Mouse (Mus musculus): ENCODE measurements around the gene Edem2.

DNA sequence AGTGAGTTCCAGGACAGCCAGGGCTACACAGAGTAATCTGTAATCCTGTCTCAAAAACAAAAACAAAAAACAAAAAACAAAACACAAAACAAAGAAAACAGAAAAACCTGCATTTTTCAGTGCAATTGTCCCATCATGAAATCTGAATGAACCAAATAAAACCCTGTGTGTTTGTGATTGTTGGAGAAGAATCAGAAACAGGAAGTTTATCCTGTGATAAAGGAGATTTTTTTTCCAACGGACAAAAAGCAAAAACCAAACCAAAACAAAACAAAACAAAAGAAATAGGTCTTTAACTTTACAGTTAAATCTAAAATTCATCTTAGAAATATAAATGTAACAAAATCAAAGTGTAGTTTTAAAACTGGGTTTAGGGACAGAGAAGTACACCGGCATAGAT is 34.7 kb downstream of the Edem2 start:
- TF ChIP-seq FOSL1 (IDR thresholded peaks at IDR 0.05; ENCODE audit: insufficient read depth, low read length, poor library complexity, severe bottlenecking) (no peak), CTCF (IDR thresholded peaks at IDR 0.05; ENCODE audit: control insufficient read depth, insufficient read depth, insufficient read length) (no peak)

All from C2C12 (cell line).